8 mouse cellular contexts compared by ENCODE assay signal in genomic region chr6:134898095-134898965, GRCm38 (mm10). TPM values are rescaled to one million over a fixed set of nuclear protein-coding genes. Genes with fewer than 3 reads are reported as not detected.
DNase-seq lines count a peak whose midpoint lies in the region; ATAC-seq lines count a peak whose summit lies in the region.

TSS of gene Gpr19 (minus strand) at chr6:134898578.

- H3K4me3 ChIP-seq in lung, embryonic 16.5 days (ENCODE audit: low read length) = peak within 1 kb of the TSS; percentile 61

- peak; percentile 97 for DNase-seq in MN1 (ENCODE audit: low spot score)
- peak; percentile 91 for DNase-seq in cerebellum, adult 8-10 months
- DNase-seq in forelimb bud, embryonic 11.5 days (ENCODE audit: low read depth, low spot score) = peak; percentile 96
- peak; percentile 84 for DNase-seq in layer of hippocampus, adult 9-11 months
- peak; percentile 84 for DNase-seq in ovary, postnatal 14 days (ENCODE audit: low spot score)
- peak; percentile 70 to 71 for DNase-seq in thymus, postnatal 10 days (ENCODE audit: low spot score in 2 of 2)

- H3K4me2 ChIP-seq in lung, embryonic 16.5 days (ENCODE audit: low read depth, low read length) = peak within 1 kb of the TSS; percentile 82

- ATAC-seq in hematopoietic stem cell, adult 5-6 weeks (replicated peaks in 1 of 2; ENCODE audit: insufficient read depth in 1 of 2, low FRiP score in 2 of 2, low TSS enrichment in 1 of 2, low read depth in 1 of 2, poor library complexity in 2 of 2, severe bottlenecking in 2 of 2) = peak; percentile 58 to 64
- ATAC-seq in lung, embryonic 16.5 days (ENCODE audit: low read depth) = peak; percentile 96

- no peaks in the 10 kb centered on the region for H3K36me3 ChIP-seq in lung, embryonic 16.5 days (ENCODE audit: control insufficient read depth, insufficient read depth, low read length)

- H3K27me3 ChIP-seq in lung, embryonic 16.5 days (ENCODE audit: control insufficient read depth, insufficient read depth, low read depth, low read length) = no peaks in the 10 kb centered on the region

- WGBS in lung, embryonic 16.5 days = 1% methylated on average over 51 of the region's 51 CpGs

- H3K9ac ChIP-seq in lung, embryonic 16.5 days (ENCODE audit: low read length) = peak within 1 kb of the TSS; percentile 82

- H3K27ac ChIP-seq in lung, embryonic 16.5 days (ENCODE audit: low read length) = peak within 1 kb of the TSS; percentile 100

- H3K4me1 ChIP-seq in lung, embryonic 16.5 days (replicated peaks; ENCODE audit: control insufficient read depth, insufficient read depth, low read length) = peaks cover 5% of the 10 kb centered on the region

- H3K9me3 ChIP-seq in lung, embryonic 16.5 days (ENCODE audit: control insufficient read depth, low read length) = no peaks in the 10 kb centered on the region

RNA-seq across cellular contexts. Expression of gene Gpr19, which starts in this region (rescaled TPM):
- total RNA-seq in hematopoietic stem cell, adult 5-6 weeks (2017) = 4.6 and 9.9 TPM in 2 replicates
- polyA plus RNA-seq in lung, embryonic 16.5 days (2015; fragmentation: Nextera tagmentation; extraction: Ambion mirVana) = 10.4 and 11.7 TPM in 2 replicates

Comparison
In these comparisons a context has a peak if more than half of its experiments do, and no peak if none do; other contexts are left out.
1. Peak in every context shown above with its lines: DNase-seq, ATAC-seq, H3K4me3 ChIP-seq and H3K27ac ChIP-seq.